Mouse (Mus musculus): ENCODE measurements around the gene Ttc16.

- no peak for TF ChIP-seq POLR2A (IDR thresholded peaks at IDR 0.05; ENCODE audit: low read depth, low read length)
- no peak for TF ChIP-seq CTCF (IDR thresholded peaks at IDR 0.05; ENCODE audit: extremely low read depth, insufficient read depth, insufficient read length, insufficient replicate concordance)
Observed at GRCm38 (mm10) chr2:32822643-32823042, 47.2 kb upstream of the Ttc16 start.

Data from spleen, adult 2 months (tissue).